Mouse (Mus musculus): ENCODE results near the gene Ergic1.

DNA sequence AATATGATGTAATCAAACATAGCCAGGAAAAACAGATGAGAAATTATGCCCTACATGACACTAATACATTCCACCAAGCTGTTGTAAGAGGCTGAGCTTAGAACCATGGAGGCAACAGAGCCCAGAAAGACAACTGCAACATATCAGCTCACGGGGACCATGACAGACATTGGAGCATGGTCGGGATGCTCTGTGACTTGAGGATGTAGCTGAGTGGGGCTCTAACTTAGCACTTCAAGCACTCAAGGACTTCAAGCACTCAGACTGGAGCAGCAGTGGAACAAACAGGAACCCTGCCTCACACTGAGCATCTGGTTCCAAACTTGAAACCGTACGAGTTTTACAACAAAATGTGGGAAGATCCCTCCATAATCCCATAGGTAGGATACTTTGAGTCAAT, 45.6 kb upstream of the Ergic1 start:
- TF ChIP-seq FLI1 (IDR thresholded peaks at IDR 0.05; ENCODE audit: low read length) (no peak), GATA1 (IDR thresholded peaks at IDR 0.05; ENCODE audit: borderline replicate concordance, low read length) (no peak)
